In the genomic region with DNA sequence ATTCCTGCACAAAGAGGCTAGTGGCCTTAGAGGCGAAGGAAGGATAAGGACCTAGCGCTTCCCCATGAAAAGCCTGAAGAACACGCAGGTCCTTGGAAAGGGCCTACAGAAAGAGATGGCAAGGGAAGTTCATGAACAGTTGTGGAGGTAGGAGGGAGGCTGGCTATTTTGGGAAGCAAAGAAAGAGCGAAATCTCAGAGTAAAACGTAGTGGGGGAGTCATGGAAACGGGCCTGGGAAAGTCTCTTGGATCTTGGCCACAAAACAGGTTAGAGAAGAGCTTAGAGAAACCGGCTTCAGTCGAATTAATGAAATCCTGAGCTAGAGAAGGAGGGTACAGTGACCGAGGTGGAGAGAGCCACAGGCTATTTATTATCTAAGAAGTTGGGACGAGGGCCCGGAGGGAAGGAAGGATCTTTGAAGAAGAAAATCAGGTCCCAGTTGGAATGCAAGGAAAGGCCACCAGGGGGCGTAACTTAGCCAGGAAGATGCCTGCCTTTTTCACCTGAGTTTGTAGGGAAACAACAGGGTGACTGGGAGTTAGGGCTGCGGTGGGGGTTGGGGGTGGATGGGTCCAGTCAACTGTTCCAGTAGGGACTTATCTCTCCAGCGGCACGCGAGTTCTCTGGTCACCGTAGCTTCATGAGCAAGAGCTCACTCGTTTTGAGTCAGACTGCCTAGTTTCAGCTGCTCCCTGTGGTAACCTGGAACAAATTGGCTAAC, we compare ENCODE assay signal across 8 mouse cellular contexts. TPM values are rescaled to one million over a fixed set of nuclear protein-coding genes. Genes with fewer than 3 reads are reported as not detected.
A peak's percentile ranks its signal among the peaks of the same experiment; 100 is the strongest.
DNase-seq lines count a peak whose midpoint lies in the region; ATAC-seq and TF ChIP-seq lines count a peak whose summit lies in the region.

No protein-coding gene starts in this region.

- peak; percentile 62 for DNase-seq in MEL-GATA-1-ER (ENCODE audit: extremely low read depth, low read depth)
- peak; percentile 86 to 92 for DNase-seq in cerebellum, adult 18-20 months
- peak; percentile 91 for DNase-seq in forebrain, postnatal 0 days
- DNase-seq in heart, postnatal 4 days: peak; percentile 87
- peak; percentile 65 for DNase-seq in layer of hippocampus, adult 9-11 months
- DNase-seq in lung, postnatal 10 days: peak; percentile 88
- DNase-seq in right cerebral cortex, adult 2 months (ENCODE audit: low spot score in 2 of 2): peak; percentile 89 to 93
- DNase-seq in urinary bladder, postnatal 25 days (ENCODE audit: low spot score): peak; percentile 76

- H3K27me3 ChIP-seq in forebrain, postnatal 0 days (ENCODE audit: insufficient read depth, low read length): no peaks in the 10 kb centered on the region

- H3K36me3 ChIP-seq in forebrain, postnatal 0 days (ENCODE audit: insufficient read depth): no peaks in the 10 kb centered on the region

- H3K4me2 ChIP-seq in forebrain, postnatal 0 days (ENCODE audit: low read depth): peak overlapping the region; percentile 58

- peak overlapping the region; percentile 31; the same call in 1 of the 2 replicates for H3K9ac ChIP-seq in forebrain, postnatal 0 days

- 0 out of 2 replicates have a peak overlapping the region, but pooled peaks have one; percentile 9 for H3K27ac ChIP-seq in forebrain, postnatal 0 days (ENCODE audit: low read depth, low read length)

- TF ChIP-seq CTCF in forebrain, postnatal 0 days (IDR thresholded peaks at IDR 0.05; ENCODE audit: low read depth): peak; percentile 93

- peaks cover 14% of the 10 kb centered on the region for H3K4me1 ChIP-seq in forebrain, postnatal 0 days (ENCODE audit: insufficient read depth)

- ATAC-seq in forebrain, postnatal 0 days: no peak

- 22% methylated on average over 18 of the region's 18 CpGs for WGBS in forebrain, postnatal 0 days

- H3K4me3 ChIP-seq in forebrain, postnatal 0 days (ENCODE audit: low read depth, low read length): peak overlapping the region; percentile 28

- H3K9me3 ChIP-seq in forebrain, postnatal 0 days (ENCODE audit: low read length): no peaks in the 10 kb centered on the region

RNA-seq across cellular contexts. Expression of gene Tnrc6b, which starts 5.1 kb away (rescaled TPM):
- 21.8 and 24.0 TPM in 2 replicates for total RNA-seq in forebrain, postnatal 0 days (2014; rRNA removed)
- 10.3 and 21.0 TPM in 2 replicates for polyA plus RNA-seq in forebrain, postnatal 0 days (2015; fragmentation: Nextera tagmentation; extraction: Ambion mirVana)
- 10 to 100 TPM; 59.5 to 60.8 TPM for total RNA-seq in heart, postnatal 4 days (2021)

RNA-seq across cellular contexts. Expression of gene Fam83f, which starts 34.3 kb away (rescaled TPM):
- total RNA-seq in forebrain, postnatal 0 days (2014; rRNA removed): 0.23 and 1.1 TPM in 2 replicates
- 0.11 and 0.36 TPM in 2 replicates for polyA plus RNA-seq in forebrain, postnatal 0 days (2015; fragmentation: Nextera tagmentation; extraction: Ambion mirVana)
- total RNA-seq in heart, postnatal 4 days (2021): under 1 TPM; 0.17 to 0.23 TPM
